Mouse (Mus musculus) layer of hippocampus, adult 18-20 months (tissue): ENCODE results near the gene Adarb1. TPM values are rescaled to one million over a fixed set of nuclear protein-coding genes. Genes with fewer than 3 reads are reported as not detected.

Source experiments
- DNase-seq, 2 experiments: peaks; one replicate each; pipeline ENCODE4 v3.0.0; 2022; ENCODE audit warnings: low spot score in 2 of 2
- total RNA-seq, 2 experiments: library from RNA; stranded (reverse); gene quantifications; 2 replicates each; pipeline ENCODE4 v1.2.3; 2021

Adarb1 gene
- total RNA-seq, 2 experiments from 2014 or later: 111 to 119 TPM

- peak; percentile 50 to 66 for DNase-seq
These were observed 20.0 kb upstream of the Adarb1 start for GRCm38 (mm10) chr10:77438021-77438420.

GRCm38 (mm10) chr10:77435343-77435742 lies 17.3 kb upstream of the Adarb1 start:
- no peak for DNase-seq

- DNase-seq: peak; percentile 25 to 59
These were observed 16.5 kb upstream of the Adarb1 start for GRCm38 (mm10) chr10:77434457-77435151.

GRCm38 (mm10) chr10:77434076-77434456 lies 16.0 kb upstream of the Adarb1 start:
- DNase-seq: no peak

- no peak for DNase-seq
These were observed 12.7 kb upstream of the Adarb1 start for GRCm38 (mm10) chr10:77430771-77431170.

- DNase-seq: no peak
These were observed 11.9 kb upstream of the Adarb1 start for GRCm38 (mm10) chr10:77429921-77430320.

- no peak for DNase-seq
These were observed 9.5 kb upstream of the Adarb1 start for GRCm38 (mm10) chr10:77427610-77428009.

- DNase-seq: no peak
These were observed 2.1 kb upstream of the Adarb1 start for GRCm38 (mm10) chr10:77420190-77420589.

- DNase-seq: no peak
These were observed 599 bp downstream of the Adarb1 start for GRCm38 (mm10) chr10:77417240-77418102.

- DNase-seq: no peak
These were observed 1.3 kb downstream of the Adarb1 start for GRCm38 (mm10) chr10:77416666-77417239.

- no peak for DNase-seq
These were observed 2.2 kb downstream of the Adarb1 start for GRCm38 (mm10) chr10:77415867-77416266.

GRCm38 (mm10) chr10:77413791-77414190 lies 4.3 kb downstream of the Adarb1 start:
- no peak for DNase-seq

- DNase-seq: no peak
These were observed 8.9 kb downstream of the Adarb1 start for GRCm38 (mm10) chr10:77409154-77409553.

- no peak for DNase-seq
These were observed 9.8 kb downstream of the Adarb1 start for GRCm38 (mm10) chr10:77408241-77408640.

GRCm38 (mm10) chr10:77406486-77406885 lies 11.6 kb downstream of the Adarb1 start:
- DNase-seq: peak in 1 of 2 experiments; percentile 53

GRCm38 (mm10) chr10:77402463-77402862 lies 15.6 kb downstream of the Adarb1 start:
- no peak for DNase-seq

- no peak for DNase-seq
These were observed 17.0 kb downstream of the Adarb1 start for GRCm38 (mm10) chr10:77401039-77401438.

GRCm38 (mm10) chr10:77399938-77400337 lies 18.1 kb downstream of the Adarb1 start:
- DNase-seq: no peak

GRCm38 (mm10) chr10:77398082-77398481 lies 20.0 kb downstream of the Adarb1 start:
- DNase-seq: no peak

- DNase-seq: no peak
These were observed 20.9 kb downstream of the Adarb1 start for GRCm38 (mm10) chr10:77397056-77397642.

- no peak for DNase-seq
These were observed 22.1 kb downstream of the Adarb1 start for GRCm38 (mm10) chr10:77396015-77396414.

GRCm38 (mm10) chr10:77391072-77391471 lies 27.0 kb downstream of the Adarb1 start:
- no peak for DNase-seq
